Mouse (Mus musculus): Measurements from ENCODE around the gene Asic2. TPM values are rescaled to one million over a fixed set of nuclear protein-coding genes. Genes with fewer than 3 reads are reported as not detected.
A peak's percentile ranks its signal among the peaks of the same experiment; 100 is the strongest.

Gene Asic2
- polyA plus RNA-seq, 1 experiment from 2014 or later, result 0.07 TPM

GRCm38 (mm10) chr11:81488681-81489080 lies 479.6 kb downstream of the Asic2 start:
- Histone ChIP-seq H3K27ac (replicated peaks) (no peak overlapping the region), H3K36me3 (no peaks in the 10 kb centered on the region), H3K9ac (no peak overlapping the region), H3K4me1 (no peaks in the 10 kb centered on the region), H3K4me2 (no peak overlapping the region), H3K9me3 (no peaks in the 10 kb centered on the region), H3K4me3 (no peak overlapping the region), H3K27me3 (replicated peaks) (no peaks in the 10 kb centered on the region)
- WGBS, result 68% methylated on average over 5 of the region's 5 CpGs
- ATAC-seq (ENCODE audit: extremely low read depth, insufficient number of reproducible peaks, low FRiP score, low TSS enrichment), result no peak

- no peak overlapping the region for H3K27ac ChIP-seq (replicated peaks)
- H3K4me1 ChIP-seq, result no peaks in the 10 kb centered on the region
- H3K27me3 ChIP-seq (replicated peaks), result no peaks in the 10 kb centered on the region
- 11% methylated on average over 6 of the region's 6 CpGs for WGBS
- H3K4me2 ChIP-seq, result no peak overlapping the region
- H3K36me3 ChIP-seq, result no peaks in the 10 kb centered on the region
- H3K9ac ChIP-seq, result no peak overlapping the region
- no peak for ATAC-seq (ENCODE audit: extremely low read depth, insufficient number of reproducible peaks, low FRiP score, low TSS enrichment)
- H3K9me3 ChIP-seq, result peaks cover 5% of the 10 kb centered on the region; the same call in 1 of the 2 replicates
- H3K4me3 ChIP-seq, result no peak overlapping the region
Measured at GRCm38 (mm10) chr11:81486265-81486940, 481.9 kb downstream of the Asic2 start.

- WGBS, result 55% methylated on average over 3 of the region's 3 CpGs
- no peak overlapping the region for H3K4me2 ChIP-seq
- no peak overlapping the region for H3K9ac ChIP-seq
Measured at GRCm38 (mm10) chr11:81481198-81481597, 487.1 kb downstream of the Asic2 start.

GRCm38 (mm10) chr11:81476231-81476630 lies 492.0 kb downstream of the Asic2 start:
- ATAC-seq (ENCODE audit: extremely low read depth, insufficient number of reproducible peaks, low FRiP score, low TSS enrichment), result no peak
- no peak overlapping the region for H3K27ac ChIP-seq (replicated peaks)
- no peak overlapping the region for H3K4me3 ChIP-seq
- H3K27me3 ChIP-seq (replicated peaks), result no peaks in the 10 kb centered on the region
- no peaks in the 10 kb centered on the region for H3K4me1 ChIP-seq
- no peak overlapping the region for H3K9ac ChIP-seq
- H3K4me2 ChIP-seq, result no peak overlapping the region
- H3K36me3 ChIP-seq, result no peaks in the 10 kb centered on the region
- H3K9me3 ChIP-seq, result 0 out of 2 replicates have a peak, but pooled peaks cover under 1% of the 10 kb centered on the region

More at GRCm38 (mm10) chr11:81481198-81481597, 487.1 kb downstream of the Asic2 start:
- Histone ChIP-seq H3K4me3 (no peak overlapping the region), H3K4me1 (no peaks in the 10 kb centered on the region), H3K36me3 (no peaks in the 10 kb centered on the region), H3K27ac (replicated peaks) (no peak overlapping the region), H3K27me3 (replicated peaks) (no peaks in the 10 kb centered on the region), H3K9me3 (peaks cover 7% of the 10 kb centered on the region; the same call in 1 of the 2 replicates)
- ATAC-seq (ENCODE audit: extremely low read depth, insufficient number of reproducible peaks, low FRiP score, low TSS enrichment), result no peak

- H3K36me3 ChIP-seq, result no peaks in the 10 kb centered on the region
- no peak for ATAC-seq (ENCODE audit: extremely low read depth, insufficient number of reproducible peaks, low FRiP score, low TSS enrichment)
- no peaks in the 10 kb centered on the region for H3K4me1 ChIP-seq
- no peak overlapping the region for H3K9ac ChIP-seq
- H3K4me2 ChIP-seq, result no peak overlapping the region
- WGBS, result 59% methylated on average over 2 of the region's 2 CpGs
- no peak overlapping the region for H3K4me3 ChIP-seq
- H3K27ac ChIP-seq (replicated peaks), result no peak overlapping the region
- H3K27me3 ChIP-seq (replicated peaks), result no peaks in the 10 kb centered on the region
- no peaks in the 10 kb centered on the region for H3K9me3 ChIP-seq
Measured at GRCm38 (mm10) chr11:81474121-81474520, 494.1 kb downstream of the Asic2 start.

- Histone ChIP-seq H3K9me3 (0 out of 2 replicates have a peak, but pooled peaks cover 3% of the 10 kb centered on the region), H3K27ac (replicated peaks) (no peak overlapping the region), H3K36me3 (no peaks in the 10 kb centered on the region), H3K4me2 (no peak overlapping the region), H3K4me3 (no peak overlapping the region), H3K9ac (no peak overlapping the region), H3K4me1 (no peaks in the 10 kb centered on the region), H3K27me3 (replicated peaks) (no peaks in the 10 kb centered on the region)
- ATAC-seq (ENCODE audit: extremely low read depth, insufficient number of reproducible peaks, low FRiP score, low TSS enrichment), result no peak
- WGBS, result 3% methylated on average over 5 of the region's 5 CpGs
Measured at GRCm38 (mm10) chr11:81462199-81462598, 506.1 kb downstream of the Asic2 start.

GRCm38 (mm10) chr11:81461748-81462147 lies 506.5 kb downstream of the Asic2 start:
- 26% methylated on average over 4 of the region's 4 CpGs for WGBS
- Histone ChIP-seq H3K9ac (no peak overlapping the region), H3K36me3 (no peaks in the 10 kb centered on the region), H3K4me3 (no peak overlapping the region), H3K27ac (replicated peaks) (no peak overlapping the region), H3K9me3 (0 out of 2 replicates have a peak, but pooled peaks cover 3% of the 10 kb centered on the region), H3K4me2 (no peak overlapping the region), H3K4me1 (no peaks in the 10 kb centered on the region), H3K27me3 (replicated peaks) (no peaks in the 10 kb centered on the region)
- no peak for ATAC-seq (ENCODE audit: extremely low read depth, insufficient number of reproducible peaks, low FRiP score, low TSS enrichment)

- no peak overlapping the region for H3K9ac ChIP-seq
- H3K27me3 ChIP-seq (replicated peaks), result no peaks in the 10 kb centered on the region
- H3K36me3 ChIP-seq, result no peaks in the 10 kb centered on the region
- no peak overlapping the region for H3K27ac ChIP-seq (replicated peaks)
- H3K4me3 ChIP-seq, result no peak overlapping the region
- no peak overlapping the region for H3K4me2 ChIP-seq
- H3K4me1 ChIP-seq, result peaks cover 12% of the 10 kb centered on the region
- no peak for ATAC-seq (ENCODE audit: extremely low read depth, insufficient number of reproducible peaks, low FRiP score, low TSS enrichment)
- WGBS, result 79% methylated on average over 4 of the region's 4 CpGs
- no peaks in the 10 kb centered on the region for H3K9me3 ChIP-seq
Measured at GRCm38 (mm10) chr11:81454921-81455320, 513.3 kb downstream of the Asic2 start.

- Histone ChIP-seq H3K4me1 (peaks cover 20% of the 10 kb centered on the region), H3K36me3 (no peaks in the 10 kb centered on the region), H3K9ac (no peak overlapping the region), H3K9me3 (no peaks in the 10 kb centered on the region), H3K27ac (replicated peaks) (no peak overlapping the region), H3K27me3 (replicated peaks) (no peaks in the 10 kb centered on the region), H3K4me2 (no peak overlapping the region), H3K4me3 (no peak overlapping the region)
- WGBS, result 31% methylated on average over 1 of the region's 1 CpGs
- ATAC-seq (ENCODE audit: extremely low read depth, insufficient number of reproducible peaks, low FRiP score, low TSS enrichment), result no peak
Measured at GRCm38 (mm10) chr11:81454111-81454510, 514.1 kb downstream of the Asic2 start.

- Histone ChIP-seq H3K27me3 (replicated peaks) (no peaks in the 10 kb centered on the region), H3K36me3 (no peaks in the 10 kb centered on the region), H3K4me3 (no peak overlapping the region), H3K9me3 (no peaks in the 10 kb centered on the region), H3K27ac (replicated peaks) (peak overlapping the region; percentile 43), H3K4me2 (peak overlapping the region; percentile 22; the same call in 1 of the 2 replicates), H3K4me1 (peaks cover 27% of the 10 kb centered on the region), H3K9ac (no peak overlapping the region)
- WGBS, result 24% methylated on average over 3 of the region's 3 CpGs
- ATAC-seq (ENCODE audit: extremely low read depth, insufficient number of reproducible peaks, low FRiP score, low TSS enrichment), result no peak
Measured at GRCm38 (mm10) chr11:81449271-81449705, 519.0 kb downstream of the Asic2 start.

- Histone ChIP-seq H3K36me3 (no peaks in the 10 kb centered on the region), H3K4me2 (no peak overlapping the region), H3K4me1 (peaks cover 16% of the 10 kb centered on the region), H3K9ac (no peak overlapping the region), H3K27me3 (replicated peaks) (no peaks in the 10 kb centered on the region), H3K4me3 (no peak overlapping the region), H3K9me3 (no peaks in the 10 kb centered on the region), H3K27ac (replicated peaks) (no peak overlapping the region)
- no peak for ATAC-seq (ENCODE audit: extremely low read depth, insufficient number of reproducible peaks, low FRiP score, low TSS enrichment)
- WGBS, result 73% methylated on average over 1 of the region's 1 CpGs
Measured at GRCm38 (mm10) chr11:81446347-81446746, 521.9 kb downstream of the Asic2 start.

- no peak overlapping the region for H3K4me2 ChIP-seq
- no peaks in the 10 kb centered on the region for H3K36me3 ChIP-seq
- no peak overlapping the region for H3K9ac ChIP-seq
- no peak for ATAC-seq (ENCODE audit: extremely low read depth, insufficient number of reproducible peaks, low FRiP score, low TSS enrichment)
- H3K4me3 ChIP-seq, result no peak overlapping the region
- H3K4me1 ChIP-seq, result no peaks in the 10 kb centered on the region
- WGBS, result 63% methylated on average over 14 of the region's 14 CpGs
- H3K27ac ChIP-seq (replicated peaks), result no peak overlapping the region
- H3K27me3 ChIP-seq (replicated peaks), result no peaks in the 10 kb centered on the region
- no peaks in the 10 kb centered on the region for H3K9me3 ChIP-seq
Measured at GRCm38 (mm10) chr11:81426857-81427256, 541.4 kb downstream of the Asic2 start.

All from heart, embryonic 13.5 days (tissue).